Mouse (Mus musculus): ENCODE results near the gene Mrm2.

GRCm38 (mm10) chr5:140306016-140306415 lies 25.7 kb downstream of the Mrm2 start:
- TF ChIP-seq CTCF (IDR thresholded peaks at IDR 0.05; ENCODE audit: low read depth, low read length) (no peak), POLR2A (IDR thresholded peaks at IDR 0.05; ENCODE audit: borderline replicate concordance, low read depth, low read length) (no peak)

Data from bone marrow macrophage, adult 2 months (primary cell).